ENCODE assay signal across 16 mouse cellular contexts in genomic region chr3:82118916-82119315, GRCm38 (mm10). TPM values are rescaled to one million over a fixed set of nuclear protein-coding genes. Genes with fewer than 3 reads are reported as not detected.
DNase-seq lines count a peak whose midpoint lies in the region.
"Had no signal": no experiment of that assay in that cellular context is flagged by ENCODE, and none has a peak within 500 bp of the region (broad histone marks: within the 10 kb centered on the region; RNA-seq: fewer than 3 reads in every experiment).

No protein-coding gene starts in this region.

- peak; percentile 19 for DNase-seq in kidney, adult 9 months
- DNase-seq in kidney, postnatal 10 days = no peak
- peak; percentile 17 for DNase-seq in lung, postnatal 36 days
- no peak for DNase-seq in lung, postnatal 14 days
- peak; percentile 42 for DNase-seq in fat pad, adult 2 months (ENCODE audit: extremely low read depth, low read depth, low spot score)
- peak; percentile 42 for DNase-seq in testis, postnatal 10 days (ENCODE audit: low spot score)
- DNase-seq in left cerebral cortex, adult 18-20 months (ENCODE audit: low spot score in 2 of 2) = no peak
- DNase-seq: adrenal gland, adult 2 months; adrenal gland, postnatal 14 days; B cell, adult 2 months; cerebellum, adult 11 months; cerebellum, adult 9-11 months; cerebellum, postnatal 25 days; gastrocnemius, postnatal 25 days had no signal

RNA-seq across cellular contexts. Expression of gene Gucy1a1, which starts 26.7 kb away (rescaled TPM):
- total RNA-seq in left cerebral cortex, adult 18-20 months (2021) = 10 to 100 TPM; 84.1 to 84.3 TPM
- total RNA-seq: CH12.LX; granulocyte monocyte progenitor cell, adult 5-6 weeks had no signal

RNA-seq across cellular contexts. Expression of gene Gucy1b1, which starts 44.4 kb away (rescaled TPM):
- 100 to 1,000 TPM; 169 to 174 TPM for total RNA-seq in left cerebral cortex, adult 18-20 months (2021)
- total RNA-seq: CH12.LX; granulocyte monocyte progenitor cell, adult 5-6 weeks had no signal

Comparison
In these comparisons a context has a peak if more than half of its experiments do, and no peak if none do; other contexts are left out.
1. DNase-seq: peak in kidney, adult 9 months (single experiment), lung, postnatal 36 days (single experiment), fat pad, adult 2 months (single experiment) and testis, postnatal 10 days (single experiment); none in kidney, postnatal 10 days (single experiment), lung, postnatal 14 days (single experiment) and left cerebral cortex, adult 18-20 months (0 of 2).